Mouse (Mus musculus) cerebellum, adult 11 months (tissue): Measurements from ENCODE around the gene Dbx1.

Experiments
- DNase-seq: peaks from one replicate; pipeline ENCODE4 v3.0.0; 2022

The Dbx1 gene

GRCm38 (mm10) chr7:49631885-49632284, 4.8 kb downstream of the Dbx1 start:
- no peak for DNase-seq

GRCm38 (mm10) chr7:49620160-49620559, 16.5 kb downstream of the Dbx1 start:
- DNase-seq: no peak

- no peak for DNase-seq
Observed at GRCm38 (mm10) chr7:49617087-49617486, 19.6 kb downstream of the Dbx1 start.

- DNase-seq: peak; percentile 36
Observed at GRCm38 (mm10) chr7:49616258-49616735, 20.4 kb downstream of the Dbx1 start.

- no peak for DNase-seq
Observed at GRCm38 (mm10) chr7:49604965-49605795, 31.5 kb downstream of the Dbx1 start.

GRCm38 (mm10) chr7:49604244-49604643, 32.4 kb downstream of the Dbx1 start:
- no peak for DNase-seq

GRCm38 (mm10) chr7:49601191-49601975, 35.3 kb downstream of the Dbx1 start:
- peak; percentile 51 for DNase-seq

GRCm38 (mm10) chr7:49599950-49600349, 36.7 kb downstream of the Dbx1 start:
- DNase-seq: no peak

GRCm38 (mm10) chr7:49598225-49598624, 38.4 kb downstream of the Dbx1 start:
- no peak for DNase-seq

- DNase-seq: no peak
Observed at GRCm38 (mm10) chr7:49597776-49598175, 38.9 kb downstream of the Dbx1 start.

- DNase-seq: peak; percentile 26
Observed at GRCm38 (mm10) chr7:49589635-49590034, 47.0 kb downstream of the Dbx1 start.

GRCm38 (mm10) chr7:49586530-49587120, 50.0 kb downstream of the Dbx1 start:
- DNase-seq: no peak

- no peak for DNase-seq
Observed at GRCm38 (mm10) chr7:49583176-49583575, 53.5 kb downstream of the Dbx1 start.

- DNase-seq: no peak
Observed at GRCm38 (mm10) chr7:49582551-49582950, 54.1 kb downstream of the Dbx1 start.

GRCm38 (mm10) chr7:49581951-49582350, 54.7 kb downstream of the Dbx1 start:
- DNase-seq: no peak
